Mouse (Mus musculus) activated CD4-positive, CD25-positive, alpha-beta regulatory T cell, adult 4 months (primary cell): ENCODE data around the gene Pdcd1. TPM values are rescaled to one million over a fixed set of nuclear protein-coding genes. Genes with fewer than 3 reads are reported as not detected.
"Not testable (repeated sequence)": the region's sequence is repeated elsewhere in the genome, so short reads cannot be mapped to it uniquely, and the experiment has no call there.

Experiments used
- ATAC-seq: one replicate; pipeline ENCODE4 v1.8.0; 2017
- polyA plus RNA-seq, 2 experiments: library from polyadenylated mRNA; unstranded; fragments of 100-300 nt; shearing (Covaris generic); gene quantifications; one replicate each; pipeline ENCODE4 v1.2.1; 2017

Gene Pdcd1
- polyA plus RNA-seq, 2 experiments from 2014 or later, result 116 to 187 TPM

DNA sequence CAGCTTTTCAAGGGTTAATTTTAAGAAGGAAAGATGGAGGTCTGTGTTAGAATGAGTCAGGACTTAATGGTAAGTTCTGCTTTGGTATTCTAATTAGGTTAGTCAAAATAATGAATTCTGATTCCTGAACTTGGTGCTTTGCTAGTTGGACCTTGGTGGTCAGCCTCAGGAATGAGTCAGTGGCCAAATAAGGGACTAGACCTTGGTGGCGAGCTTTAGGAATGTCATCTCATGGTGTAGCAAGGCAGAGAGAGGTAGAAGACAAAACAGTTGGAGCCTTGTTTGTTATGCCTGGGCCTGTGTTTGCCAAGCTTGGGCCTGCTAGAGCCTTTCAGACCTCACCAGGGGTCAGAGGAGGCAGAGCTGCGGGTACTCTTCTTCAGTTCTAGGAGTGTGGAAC lies 23.6 kb downstream of the Pdcd1 start:
- no peak for ATAC-seq

DNA sequence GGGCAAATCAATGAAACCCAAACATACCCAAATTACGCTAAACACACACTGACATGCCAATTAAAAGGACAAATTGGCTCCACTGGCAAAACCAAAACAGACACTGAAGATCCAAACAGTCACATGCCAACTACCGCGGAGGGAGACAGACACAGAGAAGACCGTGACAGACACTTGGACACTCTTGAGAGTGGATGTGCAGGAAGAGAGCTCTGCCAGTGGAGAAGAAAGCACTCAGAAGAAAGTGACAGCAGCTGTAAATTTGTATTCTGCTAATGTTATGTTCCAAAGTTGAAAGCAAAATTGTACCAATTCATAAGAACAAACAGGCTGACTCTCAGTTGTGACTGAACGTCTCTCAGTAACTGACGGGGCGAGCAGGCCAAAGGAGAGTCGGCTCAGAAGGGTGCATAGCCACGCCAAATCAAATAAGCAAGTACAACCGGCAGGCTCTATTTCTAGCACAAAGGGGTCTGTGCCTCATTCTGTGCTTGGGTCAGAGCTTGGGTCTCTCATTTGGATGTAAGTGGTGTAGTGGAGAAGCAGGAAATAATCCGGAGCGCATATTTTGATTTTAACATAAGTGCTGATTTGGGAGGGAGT lies 24.7 kb downstream of the Pdcd1 start:
- ATAC-seq, result no peak

DNA sequence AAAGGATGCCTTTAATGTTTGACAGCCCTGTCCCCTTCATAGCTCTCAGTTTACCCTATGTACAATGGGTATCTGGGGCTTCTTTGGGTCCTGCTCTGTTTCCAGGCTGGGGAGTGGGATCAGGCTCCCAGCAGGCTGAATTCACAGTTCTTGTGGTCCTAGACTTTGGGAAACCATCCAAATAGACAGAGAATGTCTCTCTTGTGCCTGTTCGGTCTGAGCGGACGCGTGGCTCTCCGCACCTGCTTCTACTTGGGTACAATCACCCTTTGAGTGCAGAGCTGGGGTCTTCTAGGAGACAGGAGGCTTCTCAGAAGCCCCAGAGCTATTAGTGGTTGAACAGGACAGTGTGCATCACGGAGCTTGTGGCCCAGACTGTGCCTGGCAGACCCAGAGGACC lies 32.2 kb downstream of the Pdcd1 start, which contains the start of gene Neu4:
Gene Neu4 (plus strand): TSS at position 301 of the 400 bp plus-strand sequence.
- no peak for ATAC-seq

- no peak for ATAC-seq
These were observed 40.7 kb downstream of the Pdcd1 start for GRCm38 (mm10) chr1:94011643-94012042.

DNA sequence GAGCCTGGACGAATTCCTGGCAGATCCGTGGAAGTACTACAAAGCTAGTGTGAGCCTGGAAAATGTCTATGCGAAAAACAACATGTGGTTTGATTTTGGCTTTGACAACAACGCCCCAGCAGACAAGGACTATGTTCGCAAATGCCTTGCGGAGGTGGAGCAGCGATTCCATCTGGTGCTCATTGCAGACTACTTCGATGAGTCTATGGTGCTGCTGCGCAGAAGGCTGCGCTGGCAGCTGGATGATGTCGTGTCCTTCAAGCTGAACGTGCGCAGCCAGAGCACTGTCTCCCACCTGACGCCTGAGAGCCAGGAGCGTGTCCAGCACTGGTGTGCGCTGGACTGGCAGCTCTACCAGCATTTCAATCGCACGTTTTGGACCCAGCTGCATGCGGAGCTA lies 43.5 kb downstream of the Pdcd1 start:
- not testable (repeated sequence) for ATAC-seq

DNA sequence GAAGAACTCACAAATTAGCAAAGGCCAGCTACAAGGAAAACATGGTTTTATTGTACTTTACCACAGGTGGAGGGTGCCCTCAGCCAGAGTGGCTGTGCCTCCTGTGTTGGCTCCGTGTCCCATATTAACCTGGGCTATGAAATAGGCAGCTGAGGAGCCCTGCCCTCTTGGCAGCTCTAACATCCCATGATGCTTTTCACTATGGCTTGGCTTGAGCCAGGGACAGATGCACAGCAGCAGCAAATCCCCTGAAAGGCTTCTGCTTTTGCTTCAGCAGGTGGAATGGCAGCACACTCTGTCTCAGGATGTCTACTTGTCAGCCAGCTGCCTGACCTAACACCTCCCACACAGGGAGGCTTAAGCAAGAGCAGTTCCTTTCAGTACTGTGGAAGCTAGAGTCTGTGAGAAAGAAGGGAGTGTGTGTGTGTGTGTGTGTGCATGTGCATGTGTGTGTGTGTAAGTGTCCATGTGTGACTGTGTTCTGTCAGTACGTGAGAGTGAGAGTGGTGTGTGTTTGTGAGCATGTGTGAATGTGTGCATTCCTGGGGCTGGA lies 46.3 kb downstream of the Pdcd1 start:
- ATAC-seq, result not testable (repeated sequence)

GRCm38 (mm10) chr1:94001023-94001422 lies 51.3 kb downstream of the Pdcd1 start:
- no peak for ATAC-seq

DNA sequence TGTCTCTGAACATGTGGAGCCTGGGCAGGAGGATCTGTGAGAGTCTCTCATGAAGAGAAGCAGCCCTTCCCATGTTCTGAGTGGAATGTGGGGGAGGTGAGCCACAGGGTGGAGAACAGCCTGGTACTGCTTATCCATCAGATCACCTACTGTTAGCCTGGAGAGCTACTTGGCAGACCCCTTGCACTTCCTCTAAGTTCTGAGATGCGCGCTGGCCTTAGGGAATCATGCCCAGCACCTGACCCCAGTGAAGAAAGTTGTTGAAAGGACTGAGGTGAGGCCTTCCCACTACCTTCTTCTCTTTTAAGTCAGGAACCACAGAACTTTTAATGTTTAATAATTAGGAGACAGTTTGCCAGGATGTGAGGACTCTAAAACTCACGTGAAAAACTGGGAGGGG lies 60.9 kb downstream of the Pdcd1 start:
- not testable (repeated sequence) for ATAC-seq

DNA sequence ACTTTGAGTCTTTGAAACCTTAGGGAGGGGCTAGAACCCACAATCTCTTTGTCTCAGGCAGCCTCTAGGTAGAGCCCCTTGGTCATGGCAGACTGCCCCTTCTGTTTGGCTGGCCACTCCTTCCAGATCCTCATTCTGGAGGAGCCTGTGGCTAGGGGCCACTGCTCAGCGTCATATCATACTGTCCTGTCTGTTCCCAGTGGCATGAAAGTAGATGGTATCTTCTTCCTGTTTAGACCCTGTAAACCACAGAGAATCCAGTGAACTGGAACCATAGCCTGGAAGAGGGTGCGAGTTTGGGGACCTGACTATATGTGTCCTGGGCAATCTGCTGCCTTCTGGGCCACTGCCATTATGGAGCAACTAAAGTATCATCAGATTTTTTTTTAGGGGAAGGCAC lies 61.3 kb downstream of the Pdcd1 start:
- not testable (repeated sequence) for ATAC-seq

GRCm38 (mm10) chr1:93990209-93990608 lies 62.1 kb downstream of the Pdcd1 start, which contains the start of gene Gal3st2c:
Gene Gal3st2c (plus strand): TSS chr1:93990509.
- ATAC-seq, result not testable (repeated sequence)

DNA sequence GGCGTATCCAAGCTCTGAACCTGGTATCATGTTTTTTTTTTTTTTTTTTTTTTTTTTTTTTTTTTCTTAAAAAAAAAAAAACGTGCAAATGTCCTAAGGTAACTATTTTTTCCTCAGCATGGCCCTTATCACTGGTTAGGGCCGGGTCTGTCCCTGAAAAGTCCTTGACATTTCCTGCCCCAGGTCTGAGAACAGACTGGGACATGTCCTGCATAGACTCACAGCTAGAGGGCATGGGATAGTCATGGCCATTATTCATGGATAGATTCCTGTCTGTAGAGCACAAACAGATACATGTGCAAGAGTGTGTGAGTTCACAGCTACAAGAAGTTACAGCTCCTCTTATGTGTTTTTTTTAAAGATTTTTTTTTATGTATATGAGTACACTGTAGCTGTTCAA lies 63.6 kb downstream of the Pdcd1 start:
- no peak for ATAC-seq

Other genes with a start within 250 kb of the Pdcd1 start
- 10 to 100 TPM; 19.8 to 21.8 TPM for gene Ing5, start 248.6 kb downstream of the Pdcd1 start, polyA plus RNA-seq
- gene D2hgdh, start 227.6 kb downstream of the Pdcd1 start, polyA plus RNA-seq, result 10 to 100 TPM; 15.5 to 20.9 TPM
- not detected for gene Gal3st2, start 191.2 kb downstream of the Pdcd1 start, polyA plus RNA-seq
- gene Gal3st2b, start 134.2 kb downstream of the Pdcd1 start, polyA plus RNA-seq, result under 1 TPM in 1 of 2 experiments, not detected in 1; 0.12 TPM
- gene Gal3st2c, start 62.0 kb downstream of the Pdcd1 start, polyA plus RNA-seq, result under 1 TPM in 1 of 2 experiments, not detected in 1; 0.12 TPM
- under 1 TPM in 1 of 2 experiments, not detected in 1; 0.15 TPM for gene Neu4, start 32.1 kb downstream of the Pdcd1 start, polyA plus RNA-seq